Mouse (Mus musculus) brain, adult 2 months (tissue): Measurements from ENCODE around the gene Thap7.
"Not testable (repeated sequence)": the region's sequence is repeated elsewhere in the genome, so short reads cannot be mapped to it uniquely, and the experiment has no call there.

Experiments used
- DNase-seq: peaks from one replicate; pipeline ENCODE4 v3.0.0; 2011; ENCODE audit warnings: low read depth, low spot score

Thap7 gene

DNA sequence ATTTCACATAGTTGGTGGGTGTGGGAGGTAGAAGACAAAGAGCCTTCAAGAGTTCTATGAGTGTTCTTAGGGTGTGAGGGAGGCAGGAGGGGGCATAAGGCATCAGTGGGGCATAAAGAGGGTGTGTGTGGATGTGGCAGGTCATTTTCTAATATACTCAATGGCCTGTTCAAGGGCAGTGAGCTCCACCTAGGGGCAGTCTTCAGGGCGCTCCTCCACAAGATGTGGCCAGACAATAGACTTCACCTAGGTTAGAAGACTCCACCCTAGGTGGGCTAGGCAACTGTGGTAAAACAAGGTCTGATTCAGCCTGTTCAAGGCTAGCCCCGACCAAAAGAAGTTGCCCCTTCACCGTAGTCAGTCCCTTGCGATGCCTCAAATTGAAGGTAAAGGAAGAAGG is 1.3 kb upstream of the Thap7 start:
- no peak for DNase-seq

GRCm38 (mm10) chr16:17529981-17530586 is 852 bp downstream of the Thap7 start:
- DNase-seq = no peak

GRCm38 (mm10) chr16:17528276-17528675 is 2.7 kb downstream of the Thap7 start:
- DNase-seq = peak; percentile 43

- DNase-seq = no peak
Measured at GRCm38 (mm10) chr16:17527606-17528005, 3.3 kb downstream of the Thap7 start.

DNA sequence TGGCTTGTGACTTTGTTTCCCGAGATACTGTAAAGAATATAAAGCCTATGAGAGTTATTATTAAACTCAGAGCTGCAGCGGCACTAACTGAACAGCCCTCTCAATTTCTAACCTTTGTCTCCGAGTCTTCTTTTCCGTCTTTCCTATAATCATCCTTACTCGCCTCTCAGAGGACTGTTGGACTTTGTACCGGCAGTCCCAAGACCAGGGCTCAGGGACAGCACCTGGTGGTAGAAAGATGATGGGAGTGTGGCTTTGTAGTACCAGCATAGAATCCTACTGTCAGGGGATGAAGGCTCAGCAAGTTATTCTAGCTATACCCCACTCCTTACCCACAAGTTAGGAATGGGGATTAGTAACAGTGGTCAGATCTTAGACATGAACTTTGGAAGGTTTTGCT is 4.7 kb downstream of the Thap7 start:
- no peak for DNase-seq

- DNase-seq = no peak
Measured at GRCm38 (mm10) chr16:17525524-17525923, 5.4 kb downstream of the Thap7 start.

DNA sequence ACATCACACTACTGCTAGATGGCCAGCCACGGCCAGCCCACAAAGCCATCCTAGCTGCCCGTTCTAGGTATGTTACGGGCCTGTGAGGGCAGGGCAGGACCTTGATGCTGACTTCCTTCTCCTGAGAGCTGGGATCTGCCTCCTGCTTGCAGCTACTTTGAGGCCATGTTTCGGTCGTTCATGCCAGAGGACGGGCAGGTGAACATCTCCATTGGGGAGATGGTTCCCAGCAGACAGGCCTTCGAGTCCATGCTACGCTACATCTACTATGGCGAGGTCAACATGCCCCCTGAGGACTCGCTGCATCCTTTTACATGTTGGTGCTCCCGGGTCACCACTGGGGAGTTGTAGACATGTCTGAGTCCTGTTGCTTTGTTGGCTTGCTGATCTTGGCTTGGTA is 6.8 kb downstream of the Thap7 start:
- no peak for DNase-seq

DNA sequence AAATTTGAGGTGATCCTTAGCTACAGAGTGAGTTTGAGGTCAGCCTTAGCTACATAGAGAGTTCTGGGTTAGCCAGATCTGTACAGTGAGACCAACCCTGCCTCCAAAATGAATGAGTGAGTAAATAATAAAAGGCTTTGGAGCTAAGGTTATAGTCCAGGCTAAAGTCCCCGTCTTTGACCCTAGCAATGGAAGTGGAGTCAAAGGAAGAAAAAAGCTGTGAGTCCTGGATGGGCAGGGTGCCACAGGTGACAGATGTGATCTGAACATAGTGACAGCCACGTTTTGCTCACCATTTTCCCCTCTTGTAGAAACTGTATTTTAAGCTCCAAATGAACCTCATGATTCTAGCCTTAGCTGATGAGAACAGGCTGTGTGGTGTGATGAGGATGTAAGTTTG is 12.0 kb downstream of the Thap7 start:
- DNase-seq = no peak

DNA sequence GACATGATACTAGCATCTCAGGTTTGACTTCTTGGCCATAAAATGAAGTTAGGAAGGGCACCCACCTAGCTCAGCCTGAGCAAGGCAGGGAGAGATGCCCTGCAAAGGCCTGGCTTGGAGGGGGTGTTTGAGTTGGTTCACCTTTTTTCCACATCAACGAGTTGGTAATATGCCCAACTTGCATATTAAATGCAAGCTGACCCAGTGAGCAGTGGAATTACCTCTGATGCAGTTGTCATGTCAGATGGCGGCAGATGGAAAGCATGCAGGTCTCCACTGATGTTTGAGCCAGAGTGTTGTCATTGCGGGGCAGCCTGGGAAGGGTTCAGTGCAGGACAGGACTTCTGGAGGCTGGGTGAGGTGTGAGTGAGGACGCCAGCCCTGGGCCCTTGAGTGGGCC is 19.5 kb downstream of the Thap7 start:
- no peak for DNase-seq

DNA sequence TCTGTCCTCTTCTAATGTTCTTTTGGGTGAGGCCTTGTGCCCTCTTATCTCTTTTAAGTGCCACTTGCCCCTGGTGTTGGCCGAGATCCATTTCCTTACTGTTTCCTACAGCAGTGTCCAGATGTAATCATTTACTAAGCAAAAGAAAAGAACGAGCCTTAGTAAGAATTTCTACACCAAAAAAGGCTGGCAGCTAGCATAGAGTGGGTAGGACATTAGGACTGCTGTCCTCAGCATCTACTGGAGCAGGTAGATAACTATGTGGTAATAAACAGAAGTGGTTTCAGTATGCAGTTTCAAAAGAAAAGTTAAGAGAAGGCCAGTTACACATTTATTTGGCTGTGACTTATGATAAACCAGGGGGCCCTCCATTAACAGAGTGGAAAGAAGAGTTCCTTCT is 20.2 kb downstream of the Thap7 start:
- no peak for DNase-seq

DNA sequence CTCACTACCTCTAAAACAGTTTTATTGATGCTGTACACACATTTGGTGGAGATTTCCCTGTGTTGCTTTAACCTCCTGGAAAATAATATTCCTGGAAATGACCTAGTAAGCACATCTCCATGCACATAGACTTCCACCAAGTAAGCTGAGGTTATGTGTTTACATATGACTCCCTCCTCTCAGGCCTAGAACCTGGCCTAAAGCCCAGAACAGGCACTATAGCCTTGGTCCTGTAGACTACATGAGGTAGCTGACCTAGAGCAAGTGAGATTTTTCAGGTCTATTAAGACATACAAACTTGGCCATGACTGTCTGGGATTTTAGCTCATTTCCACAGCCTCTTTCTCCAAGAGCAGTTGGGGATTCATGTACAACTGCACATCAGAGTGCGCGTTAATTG is 20.8 kb downstream of the Thap7 start:
- no peak for DNase-seq

DNA sequence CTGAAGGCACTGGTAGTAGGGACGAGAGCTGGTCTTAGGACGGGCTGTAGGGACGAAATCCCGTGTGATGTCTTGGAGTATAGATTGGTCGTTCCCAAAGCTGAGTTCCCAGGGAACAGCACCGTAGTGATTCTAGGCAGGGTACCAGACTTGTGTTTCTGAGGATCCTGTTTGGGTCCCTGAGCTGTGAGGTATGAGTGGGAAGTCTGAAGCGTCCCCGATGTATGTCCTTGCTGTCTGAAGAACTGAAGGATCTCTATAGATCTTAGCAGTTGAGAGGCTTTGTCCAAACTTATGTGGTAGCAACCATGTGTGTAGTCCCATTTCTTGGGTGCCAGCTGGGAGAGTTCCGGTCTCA is 21.7 kb downstream of the Thap7 start:
- no peak for DNase-seq

DNA sequence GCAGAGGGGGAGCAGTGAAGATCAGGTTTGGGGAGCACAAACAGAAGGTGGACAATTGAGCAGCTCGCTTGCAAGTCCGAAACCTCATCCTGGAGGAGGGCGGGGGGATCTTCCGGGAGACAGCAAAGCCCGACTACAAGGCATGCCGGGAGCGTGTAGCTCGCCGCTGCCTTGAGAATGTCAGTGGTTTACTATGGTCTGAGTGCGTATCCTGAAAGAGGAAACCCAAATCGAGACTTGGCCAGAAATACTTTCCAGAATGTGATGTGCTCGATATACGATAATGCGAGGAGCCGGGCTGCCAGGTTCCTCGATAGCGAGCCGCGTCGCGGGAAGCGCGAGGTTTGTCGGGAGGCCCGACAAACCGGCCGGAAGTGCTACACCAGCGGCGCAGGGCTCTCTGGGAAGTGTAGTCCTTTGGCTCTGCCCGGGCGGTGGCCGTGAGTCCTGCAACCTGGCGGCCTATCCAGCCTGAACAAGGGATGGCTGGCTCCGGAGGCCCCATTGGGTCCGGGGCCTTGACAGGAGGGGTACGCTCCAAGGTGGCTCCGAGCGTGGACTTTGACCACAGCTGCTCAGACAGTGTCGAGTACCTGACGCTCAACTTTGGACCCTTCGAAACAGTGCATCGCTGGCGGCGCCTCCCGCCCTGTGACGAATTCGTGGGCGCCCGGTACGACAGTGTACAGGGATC is 22.2 kb downstream of the Thap7 start, which contains the start of gene Lztr1:
Gene Lztr1, plus strand, starts transcription at position 143 of the 694 bp plus-strand sequence.
- peak; percentile 97 for DNase-seq

DNA sequence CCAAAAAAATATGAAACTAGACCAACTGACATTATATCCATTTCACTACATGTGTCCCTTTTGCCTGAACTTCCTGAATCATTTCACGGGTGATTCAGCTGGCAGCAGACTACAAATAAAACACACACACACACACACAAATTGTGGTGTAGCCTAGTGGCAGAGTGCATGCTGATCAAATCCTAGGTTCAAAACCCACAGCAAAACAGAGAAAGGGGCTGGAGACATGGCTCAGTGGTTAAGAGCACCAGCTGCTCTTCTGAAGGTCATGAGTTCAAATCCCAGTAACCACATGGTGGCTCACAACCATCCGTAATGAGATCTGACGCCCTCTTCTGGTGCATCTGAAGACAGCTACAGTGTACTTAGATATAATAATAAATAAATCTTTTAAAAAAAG is 22.9 kb downstream of the Thap7 start:
- DNase-seq = not testable (repeated sequence)

DNA sequence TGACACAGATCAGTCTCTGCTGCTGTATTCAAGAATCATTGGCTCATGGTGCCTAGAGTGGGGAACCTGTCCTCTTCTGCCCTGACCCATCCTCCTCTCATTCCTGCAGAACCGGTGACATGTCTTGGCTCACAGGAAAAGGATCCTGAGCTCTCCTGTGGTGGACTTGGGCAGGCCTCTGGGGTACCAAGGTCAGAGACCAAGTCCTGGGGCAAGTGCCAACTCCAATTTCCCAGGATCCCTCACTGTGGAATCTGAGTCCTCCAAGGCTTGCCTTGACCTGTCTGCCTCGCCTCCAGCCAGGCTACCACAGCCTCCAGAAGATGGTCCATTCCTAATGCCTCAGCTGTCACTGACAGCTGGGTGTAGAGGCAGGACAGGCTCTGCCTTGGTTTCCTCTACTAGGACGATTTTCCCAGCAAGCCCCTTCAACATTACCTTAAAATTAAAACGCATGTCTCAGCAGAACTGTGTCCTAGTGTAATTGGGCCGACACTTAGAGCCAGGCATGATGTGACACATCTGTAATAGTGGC is 23.9 kb downstream of the Thap7 start:
- DNase-seq = no peak

- peak; percentile 74 for DNase-seq
Measured at GRCm38 (mm10) chr16:17502681-17503080, 28.3 kb downstream of the Thap7 start.

GRCm38 (mm10) chr16:17499249-17499883 is 31.6 kb downstream of the Thap7 start:
- no peak for DNase-seq

- peak; percentile 95 for DNase-seq
Measured at GRCm38 (mm10) chr16:17496499-17497305, 34.2 kb downstream of the Thap7 start.

- peak; percentile 92 for DNase-seq
Measured at GRCm38 (mm10) chr16:17491896-17492561, 38.9 kb downstream of the Thap7 start.

DNA sequence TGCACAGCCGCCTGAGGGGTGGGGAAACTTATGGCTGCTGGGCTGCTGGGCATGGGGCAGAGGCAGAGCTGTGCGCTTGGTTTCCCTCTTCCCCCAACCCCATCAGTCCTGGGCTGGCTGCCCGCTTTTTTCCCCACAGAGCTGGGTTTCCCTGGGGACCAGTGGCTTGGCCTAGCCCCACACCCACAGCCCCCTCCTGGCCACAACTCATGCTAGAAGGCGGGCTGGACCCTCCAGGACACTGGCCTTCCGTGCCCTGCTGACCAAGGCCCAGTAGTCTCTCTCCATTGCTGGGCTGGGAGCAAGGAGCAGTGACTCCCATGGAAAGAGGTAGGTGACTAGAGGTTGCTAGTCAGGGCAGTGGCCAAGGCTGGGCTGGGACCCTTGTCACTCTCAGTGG is 39.8 kb downstream of the Thap7 start:
- no peak for DNase-seq

DNA sequence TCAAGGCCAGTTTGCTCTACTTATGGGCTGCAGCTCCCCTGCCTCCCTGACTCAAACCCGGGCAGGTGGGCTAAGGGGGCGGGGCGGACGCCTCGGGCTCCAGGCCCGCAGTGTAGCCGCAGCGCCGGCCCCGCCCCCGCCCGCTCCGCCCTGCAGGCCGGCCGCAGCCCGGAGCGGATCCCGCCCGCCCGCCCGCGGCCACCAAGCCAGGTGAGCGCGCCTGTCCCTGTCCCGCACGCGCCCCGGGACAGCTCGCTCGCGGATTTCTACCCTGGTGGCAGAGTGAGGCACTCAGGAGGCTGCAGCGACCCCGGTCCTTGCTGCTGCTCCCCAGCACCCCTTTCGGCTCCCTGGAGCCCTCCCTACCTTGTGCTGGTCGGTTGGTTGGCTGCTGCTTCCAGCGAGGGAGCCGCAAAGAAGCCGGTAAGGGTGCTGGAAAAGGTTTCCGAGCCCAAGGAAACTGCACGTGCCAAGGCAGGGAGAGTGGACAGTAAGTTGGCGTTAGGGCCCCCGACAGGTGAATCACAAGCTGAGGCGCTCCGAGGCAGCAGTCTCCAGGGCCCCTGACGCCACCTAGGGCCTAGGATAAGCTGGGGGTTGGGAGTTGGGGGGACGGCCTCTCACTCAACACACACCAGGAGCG is 41.3 kb downstream of the Thap7 start, which contains the start of gene Aifm3:
Gene Aifm3, plus strand, starts transcription at position 143 of the 643 bp plus-strand sequence.
- DNase-seq = peak; percentile 76
